Mouse (Mus musculus): Measurements from ENCODE around the gene Olfr790. TPM values are rescaled to one million over a fixed set of nuclear protein-coding genes. Genes with fewer than 3 reads are reported as not detected.

Gene Olfr790
- total RNA-seq (2021), result not detected
- long read RNA-seq, experiment 1, result 0 reads
- long read RNA-seq, experiment 2, result 0 reads

GRCm38 (mm10) chr10:129498192-129498591 lies at the start of gene Olfr790:
Gene Olfr790 (plus strand): TSS chr10:129498492.
- intact Hi-C loops (cut with DNase I), result no loop called here
- DNase-seq, result no peak

- intact Hi-C loops (cut with DNase I), result no loop called here
- no peak for DNase-seq
Measured at GRCm38 (mm10) chr10:129461562-129461961, 36.7 kb upstream of the Olfr790 start, which contains the start of gene Olfr787. Gene Olfr787 (plus strand): TSS chr10:129461862.

DNA sequence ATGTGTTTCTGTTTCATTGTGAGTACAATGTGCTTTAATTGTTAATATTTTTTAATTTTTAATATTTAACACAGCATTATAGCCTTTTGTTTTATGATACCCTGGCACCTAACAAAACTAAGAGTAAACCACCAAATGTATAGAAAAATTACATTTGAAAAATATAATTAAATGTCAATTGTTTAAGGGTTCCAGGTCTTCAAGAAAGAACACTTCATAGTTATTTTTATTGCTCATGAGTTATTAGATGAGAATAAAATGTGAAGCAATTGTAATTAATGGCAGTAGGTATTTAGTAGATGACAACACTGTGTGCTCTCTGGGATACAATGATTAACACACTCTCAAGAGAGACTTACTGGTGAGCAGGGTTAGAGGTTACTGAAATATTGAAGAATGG lies 27.6 kb upstream of the Olfr790 start, which contains the start of gene Olfr788:
TSS of gene Olfr788 (plus strand) at position 301 of the 400 bp plus-strand sequence.
- DNase-seq, result no peak
- intact Hi-C loops (cut with DNase I), result no loop called here

GRCm38 (mm10) chr10:129473256-129473655 lies 25.0 kb upstream of the Olfr790 start:
- intact Hi-C loops (cut with DNase I), result no loop called here
- no peak for DNase-seq

- intact Hi-C loops (cut with DNase I), result no loop called here
- no peak for DNase-seq
Measured at GRCm38 (mm10) chr10:129473723-129474122, 24.6 kb upstream of the Olfr790 start.

GRCm38 (mm10) chr10:129484452-129484851 lies 13.8 kb upstream of the Olfr790 start, which contains the start of gene Olfr789:
Gene Olfr789 (plus strand): TSS chr10:129484752.
- no peak for DNase-seq
- intact Hi-C loops (cut with DNase I), result no loop called here

DNA sequence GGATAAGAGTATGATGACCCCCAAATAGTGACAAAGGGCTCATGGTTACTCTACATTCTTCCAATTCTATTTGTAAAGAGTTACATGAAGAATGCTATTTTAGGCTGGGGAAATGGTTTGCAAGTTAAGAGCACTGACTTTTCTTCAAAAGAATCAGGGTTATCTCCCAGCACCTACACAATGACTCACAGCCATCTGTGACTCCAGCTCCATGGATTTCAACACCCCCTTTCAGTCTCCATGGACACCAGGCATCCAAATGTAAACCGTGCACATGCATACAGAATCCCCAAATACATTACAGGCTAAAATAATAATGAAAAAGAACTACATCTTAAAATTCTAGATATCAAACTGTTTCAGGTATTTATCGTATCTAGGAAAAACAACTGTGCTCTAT lies 8.2 kb upstream of the Olfr790 start:
- intact Hi-C loops (cut with DNase I), result no loop called here
- DNase-seq, result no peak

DNA sequence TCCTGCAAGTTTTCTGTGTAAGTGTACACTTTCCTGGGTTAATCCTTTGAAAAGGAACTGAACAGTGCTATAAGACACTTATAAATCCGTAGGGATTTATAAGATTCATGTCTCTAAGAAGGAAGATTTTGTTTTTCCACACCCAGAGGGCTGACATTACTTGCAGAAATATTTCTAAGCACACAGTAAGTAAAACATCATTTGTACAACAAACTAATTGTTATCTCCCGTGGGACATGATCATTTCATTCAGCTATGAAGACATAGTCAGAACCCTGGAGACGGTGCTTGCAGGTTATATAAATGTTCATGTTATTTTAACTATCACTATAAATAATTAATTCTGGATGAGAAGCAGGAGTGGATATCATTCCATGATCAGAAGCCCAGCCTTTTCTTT lies 23.2 kb downstream of the Olfr790 start, which contains the start of gene Olfr791:
TSS of gene Olfr791 (plus strand) at position 301 of the 400 bp plus-strand sequence.
- no peak for DNase-seq
- intact Hi-C loops (cut with DNase I), result no loop called here

DNA sequence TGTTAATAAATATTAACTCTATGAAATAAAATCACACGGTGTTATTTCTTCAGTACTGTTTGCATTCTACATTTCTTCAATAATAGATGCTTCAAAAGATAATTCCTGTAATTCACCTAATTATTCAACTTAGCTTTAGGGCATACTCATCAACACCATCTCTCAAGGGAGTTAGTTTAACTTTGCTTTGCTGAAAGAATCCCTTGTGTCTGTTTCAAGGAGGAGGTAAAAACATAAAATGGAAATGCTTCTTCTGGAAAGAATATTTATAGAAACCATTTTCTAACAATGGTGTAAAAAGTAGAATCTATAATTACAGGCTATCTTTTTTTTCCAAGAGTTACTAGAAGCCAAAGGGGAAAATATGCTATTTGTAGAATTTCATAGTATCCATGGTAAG lies 40.6 kb downstream of the Olfr790 start, which contains the start of gene Olfr792:
TSS of gene Olfr792 (plus strand) at position 301 of the 400 bp plus-strand sequence.
- intact Hi-C loops (cut with DNase I), result no loop called here
- no peak for DNase-seq

DNA sequence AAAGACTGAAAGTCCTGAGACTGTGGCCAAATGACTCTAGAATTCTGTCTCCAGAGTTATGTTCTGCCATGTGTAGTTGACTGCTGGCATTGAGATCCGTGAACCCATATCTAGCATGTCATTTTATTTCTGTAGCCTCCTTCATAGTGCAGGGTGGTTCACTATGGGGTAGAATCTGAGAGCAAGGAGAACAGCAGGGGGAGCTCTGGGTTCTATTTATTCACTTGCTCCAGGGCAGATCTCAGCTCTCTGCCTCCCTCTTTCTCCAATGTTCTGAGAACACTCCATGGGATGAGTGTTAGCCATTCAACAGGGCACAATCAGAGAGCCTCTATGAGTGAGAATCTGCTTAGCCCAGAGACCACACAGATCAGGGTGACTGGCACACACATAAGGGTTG lies 51.1 kb downstream of the Olfr790 start:
- intact Hi-C loops (cut with DNase I), result no loop called here

More for the DNA sequence above, 51.1 kb downstream of the Olfr790 start:
- no peak for DNase-seq

Other genes with a start within 250 kb of the Olfr790 start
- not detected for gene Olfr776, start 239.4 kb upstream of the Olfr790 start, total RNA-seq (2021)
- gene Olfr777, start 227.0 kb upstream of the Olfr790 start, total RNA-seq (2021), result not detected
- not detected for gene Olfr780, start 180.4 kb upstream of the Olfr790 start, total RNA-seq (2021)
- not detected for gene Olfr781, start 169.6 kb upstream of the Olfr790 start, total RNA-seq (2021)
- not detected for gene Olfr782, start 149.6 kb upstream of the Olfr790 start, total RNA-seq (2021)
- under 1 TPM in 1 of 2 experiments, not detected in 1; 0.10 TPM for gene Olfr784, start 114.4 kb upstream of the Olfr790 start, total RNA-seq (2021)
- gene Olfr785, start 93.1 kb upstream of the Olfr790 start, total RNA-seq (2021), result not detected
- not detected for gene Olfr786, start 71.2 kb upstream of the Olfr790 start, total RNA-seq (2021)
- not detected for gene Olfr787, start 36.6 kb upstream of the Olfr790 start, total RNA-seq (2021)
- not detected for gene Olfr788, start 27.5 kb upstream of the Olfr790 start, total RNA-seq (2021)
- not detected for gene Olfr789, start 13.7 kb upstream of the Olfr790 start, total RNA-seq (2021)
- gene Olfr791, start 23.3 kb downstream of the Olfr790 start, total RNA-seq (2021), result not detected
- not detected for gene Olfr792, start 40.7 kb downstream of the Olfr790 start, total RNA-seq (2021)
- not detected for gene Olfr794, start 69.2 kb downstream of the Olfr790 start, total RNA-seq (2021)
- not detected for gene Olfr796, start 114.1 kb downstream of the Olfr790 start, total RNA-seq (2021)
- gene Olfr798, start 129.4 kb downstream of the Olfr790 start, total RNA-seq (2021), result not detected
- not detected for gene Olfr799, start 139.0 kb downstream of the Olfr790 start, total RNA-seq (2021)
- not detected for gene Olfr800, start 159.2 kb downstream of the Olfr790 start, total RNA-seq (2021)
- gene Olfr801, start 175.4 kb downstream of the Olfr790 start, total RNA-seq (2021), result not detected
- gene Olfr802, start 189.7 kb downstream of the Olfr790 start, total RNA-seq (2021), result not detected
- gene Olfr803, start 195.8 kb downstream of the Olfr790 start, total RNA-seq (2021), result not detected
- not detected for gene Olfr804, start 204.7 kb downstream of the Olfr790 start, total RNA-seq (2021)
- not detected for gene Olfr805, start 230.9 kb downstream of the Olfr790 start, total RNA-seq (2021)
- gene Olfr806, start 243.4 kb downstream of the Olfr790 start, total RNA-seq (2021), result not detected